Mouse (Mus musculus): ENCODE data around the gene Cald1. TPM values are rescaled to one million over a fixed set of nuclear protein-coding genes. Genes with fewer than 3 reads are reported as not detected.
A peak's percentile ranks its signal among the peaks of the same experiment; 100 is the strongest.

Cald1 gene
- polyA plus RNA-seq, 1 experiment from 2014 or later = 155 TPM

DNA sequence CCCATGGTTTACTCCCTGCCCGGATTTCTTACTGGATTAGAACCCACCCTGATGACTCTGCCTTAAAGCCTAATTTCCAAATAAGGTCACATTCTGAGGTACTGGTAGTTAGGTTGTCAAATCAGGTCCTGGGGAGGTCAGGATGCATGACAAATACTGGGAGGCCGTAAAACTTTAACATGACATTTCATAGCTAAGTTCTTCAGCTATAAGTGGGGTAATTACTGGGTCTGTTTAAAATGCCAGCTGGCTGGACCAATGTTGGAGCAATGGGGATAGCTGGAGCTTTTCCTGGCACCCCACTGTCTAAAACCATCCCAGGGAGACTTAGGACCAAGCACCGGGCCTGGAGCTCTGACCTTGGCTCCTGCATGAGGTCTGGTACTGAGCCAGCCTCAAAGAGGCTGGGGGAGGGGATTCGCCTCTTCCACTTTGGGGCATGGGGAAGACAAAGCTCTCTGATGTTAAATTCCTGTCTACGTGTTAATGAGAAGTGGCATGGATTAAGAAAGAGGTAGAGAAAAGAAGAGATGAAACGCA is 120.9 kb downstream of the Cald1 start:
- Histone ChIP-seq H3K27me3 (ENCODE audit: control insufficient read depth, insufficient read depth, low read length) (no peaks in the 10 kb centered on the region), H3K4me2 (ENCODE audit: low read depth, severe bottlenecking) (no peak overlapping the region), H3K4me1 (ENCODE audit: control insufficient read depth, insufficient read depth, low read length) (peaks cover 22% of the 10 kb centered on the region), H3K9me3 (ENCODE audit: control insufficient read depth, low read length) (no peaks in the 10 kb centered on the region), H3K9ac (ENCODE audit: low read length) (no peak overlapping the region), H3K27ac (replicated peaks; ENCODE audit: low read depth, low read length) (no peak overlapping the region), H3K4me3 (ENCODE audit: low read depth, low read length) (no peak overlapping the region), H3K36me3 (ENCODE audit: control insufficient read depth, insufficient read depth, low read length) (no peaks in the 10 kb centered on the region; the same call in 1 of the 2 replicates)
- 61% methylated on average over 6 of the region's 6 CpGs for WGBS
- ATAC-seq (ENCODE audit: insufficient number of reproducible peaks, low FRiP score, low TSS enrichment, low read depth) (no peak), DNase-seq (ENCODE audit: low spot score) (no peak)

DNA sequence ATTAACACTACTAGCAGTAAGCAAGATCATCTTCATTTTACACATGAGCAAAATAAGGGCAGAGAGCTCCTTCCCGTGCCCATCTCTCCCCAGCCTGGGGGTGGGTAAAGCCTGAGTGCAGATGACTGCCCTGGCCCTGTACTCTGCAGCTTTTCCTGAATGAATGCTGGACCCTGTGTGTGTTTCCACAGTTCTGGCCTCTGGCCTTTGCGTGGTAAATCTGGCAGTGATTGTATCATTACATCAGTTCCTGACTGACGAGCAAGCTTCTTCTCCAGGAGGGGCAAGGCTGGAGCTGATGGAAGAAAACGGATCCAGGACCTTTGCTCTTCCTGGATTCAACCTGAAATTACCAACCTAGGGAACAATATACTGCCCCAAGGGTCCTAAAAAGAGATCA is 122.1 kb downstream of the Cald1 start:
- Histone ChIP-seq H3K4me2 (ENCODE audit: low read depth, severe bottlenecking) (no peak overlapping the region), H3K4me1 (ENCODE audit: control insufficient read depth, insufficient read depth, low read length) (peaks cover 22% of the 10 kb centered on the region), H3K27ac (replicated peaks; ENCODE audit: low read depth, low read length) (no peak overlapping the region), H3K4me3 (ENCODE audit: low read depth, low read length) (no peak overlapping the region), H3K9me3 (ENCODE audit: control insufficient read depth, low read length) (no peaks in the 10 kb centered on the region), H3K9ac (ENCODE audit: low read length) (no peak overlapping the region), H3K27me3 (ENCODE audit: control insufficient read depth, insufficient read depth, low read length) (no peaks in the 10 kb centered on the region), H3K36me3 (ENCODE audit: control insufficient read depth, insufficient read depth, low read length) (no peaks in the 10 kb centered on the region; the same call in 1 of the 2 replicates)
- ATAC-seq (ENCODE audit: insufficient number of reproducible peaks, low FRiP score, low TSS enrichment, low read depth) (no peak), DNase-seq (ENCODE audit: low spot score) (no peak)
- 66% methylated on average over 4 of the region's 4 CpGs for WGBS

DNA sequence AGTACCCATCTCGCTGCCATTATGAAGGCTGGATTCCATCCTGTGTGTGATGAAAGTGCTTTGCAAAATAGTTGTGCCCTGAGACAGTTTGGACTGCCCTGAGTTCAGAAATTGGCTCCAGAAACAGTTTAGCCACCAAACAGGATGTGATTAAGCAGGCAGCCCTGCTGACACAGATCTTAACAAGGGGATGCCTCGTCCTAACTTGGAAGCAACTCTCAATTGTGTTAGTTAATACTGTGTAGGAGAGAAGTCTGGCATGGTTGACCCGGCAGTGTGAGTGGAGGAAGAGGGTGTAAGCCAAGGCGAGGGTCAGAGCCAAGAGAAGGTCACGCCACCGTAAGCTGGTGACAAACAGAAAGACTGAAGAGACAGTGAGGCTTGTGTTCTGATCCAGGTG is 123.4 kb downstream of the Cald1 start:
- H3K9ac ChIP-seq (ENCODE audit: low read length) = no peak overlapping the region
- H3K9me3 ChIP-seq (ENCODE audit: control insufficient read depth, low read length) = no peaks in the 10 kb centered on the region
- ATAC-seq (ENCODE audit: insufficient number of reproducible peaks, low FRiP score, low TSS enrichment, low read depth) (no peak), DNase-seq (ENCODE audit: low spot score) (no peak)
- no peaks in the 10 kb centered on the region for H3K36me3 ChIP-seq (ENCODE audit: control insufficient read depth, insufficient read depth, low read length)
- H3K4me2 ChIP-seq (ENCODE audit: low read depth, severe bottlenecking) = no peak overlapping the region
- no peak overlapping the region for H3K4me3 ChIP-seq (ENCODE audit: low read depth, low read length)
- no peak overlapping the region for H3K27ac ChIP-seq (replicated peaks; ENCODE audit: low read depth, low read length)
- H3K27me3 ChIP-seq (ENCODE audit: control insufficient read depth, insufficient read depth, low read length) = no peaks in the 10 kb centered on the region
- WGBS = 68% methylated on average over 6 of the region's 6 CpGs
- H3K4me1 ChIP-seq (ENCODE audit: control insufficient read depth, insufficient read depth, low read length) = peaks cover 29% of the 10 kb centered on the region

DNA sequence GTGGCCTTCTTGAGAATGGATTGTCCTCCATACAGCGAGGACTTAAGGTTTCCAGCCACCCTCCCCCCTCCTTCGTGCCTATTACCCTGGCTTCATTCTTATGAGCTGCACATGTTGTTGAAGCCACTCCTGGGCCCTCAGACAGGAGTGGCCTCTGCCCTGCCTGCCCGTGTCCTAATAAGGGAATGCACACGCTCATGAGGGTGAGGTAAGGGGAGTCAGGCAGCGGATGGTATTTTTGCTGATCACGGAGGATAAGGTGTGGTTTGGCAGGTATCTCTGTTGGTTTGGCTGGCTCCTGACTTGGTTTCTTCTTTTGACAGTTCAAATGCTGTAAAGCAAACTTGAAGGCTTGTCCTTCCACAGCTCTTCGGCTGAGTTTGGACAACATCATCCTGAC is 124.4 kb downstream of the Cald1 start:
- 61% methylated on average over 7 of the region's 7 CpGs for WGBS
- Histone ChIP-seq H3K36me3 (ENCODE audit: control insufficient read depth, insufficient read depth, low read length) (no peaks in the 10 kb centered on the region), H3K4me1 (ENCODE audit: control insufficient read depth, insufficient read depth, low read length) (peaks cover 31% of the 10 kb centered on the region), H3K4me2 (ENCODE audit: low read depth, severe bottlenecking) (no peak overlapping the region), H3K27me3 (ENCODE audit: control insufficient read depth, insufficient read depth, low read length) (no peaks in the 10 kb centered on the region), H3K4me3 (ENCODE audit: low read depth, low read length) (no peak overlapping the region), H3K27ac (replicated peaks; ENCODE audit: low read depth, low read length) (no peak overlapping the region), H3K9me3 (ENCODE audit: control insufficient read depth, low read length) (no peaks in the 10 kb centered on the region), H3K9ac (ENCODE audit: low read length) (no peak overlapping the region)
- no peak for ATAC-seq (ENCODE audit: insufficient number of reproducible peaks, low FRiP score, low TSS enrichment, low read depth)
- no peak for DNase-seq (ENCODE audit: low spot score)

DNA sequence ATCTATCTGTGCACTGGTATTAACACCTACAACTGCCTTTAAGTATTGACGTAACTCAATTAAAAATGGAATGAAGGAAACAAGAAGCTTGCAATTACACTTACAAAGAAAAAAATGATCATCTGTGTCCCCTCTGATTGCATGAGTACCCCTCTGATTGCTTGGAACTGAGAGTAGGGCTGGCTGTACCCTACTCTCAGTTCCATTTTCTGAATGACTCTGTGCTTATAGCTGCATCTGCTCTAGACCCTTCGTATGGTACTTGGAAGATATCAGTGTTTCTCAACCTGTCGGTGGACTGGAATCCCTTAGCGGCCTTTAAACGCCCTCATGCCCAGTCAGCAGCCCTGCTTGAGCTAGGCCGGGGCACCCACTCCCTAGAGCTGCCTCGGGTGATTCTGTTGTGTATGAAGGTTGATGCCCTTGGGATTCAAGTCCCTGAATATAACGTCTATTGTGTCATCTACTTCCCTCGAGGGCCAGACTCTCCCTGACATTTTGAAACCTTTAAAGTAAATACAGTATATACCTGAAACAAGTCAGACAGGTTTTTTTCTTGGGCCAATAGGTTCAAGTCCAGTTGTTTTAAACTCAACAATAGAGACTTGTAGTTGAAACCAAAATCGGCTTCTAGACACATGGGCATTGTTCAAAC is 125.1 kb downstream of the Cald1 start:
- WGBS = 93% methylated on average over 10 of the region's 10 CpGs
- Histone ChIP-seq H3K4me2 (ENCODE audit: low read depth, severe bottlenecking) (no peak overlapping the region), H3K4me3 (ENCODE audit: low read depth, low read length) (no peak overlapping the region), H3K9me3 (ENCODE audit: control insufficient read depth, low read length) (no peaks in the 10 kb centered on the region), H3K27ac (replicated peaks; ENCODE audit: low read depth, low read length) (no peak overlapping the region), H3K36me3 (ENCODE audit: control insufficient read depth, insufficient read depth, low read length) (no peaks in the 10 kb centered on the region), H3K9ac (ENCODE audit: low read length) (no peak overlapping the region), H3K27me3 (ENCODE audit: control insufficient read depth, insufficient read depth, low read length) (no peaks in the 10 kb centered on the region), H3K4me1 (ENCODE audit: control insufficient read depth, insufficient read depth, low read length) (peaks cover 29% of the 10 kb centered on the region)
- DNase-seq (ENCODE audit: low spot score) (no peak), ATAC-seq (ENCODE audit: insufficient number of reproducible peaks, low FRiP score, low TSS enrichment, low read depth) (no peak)

DNA sequence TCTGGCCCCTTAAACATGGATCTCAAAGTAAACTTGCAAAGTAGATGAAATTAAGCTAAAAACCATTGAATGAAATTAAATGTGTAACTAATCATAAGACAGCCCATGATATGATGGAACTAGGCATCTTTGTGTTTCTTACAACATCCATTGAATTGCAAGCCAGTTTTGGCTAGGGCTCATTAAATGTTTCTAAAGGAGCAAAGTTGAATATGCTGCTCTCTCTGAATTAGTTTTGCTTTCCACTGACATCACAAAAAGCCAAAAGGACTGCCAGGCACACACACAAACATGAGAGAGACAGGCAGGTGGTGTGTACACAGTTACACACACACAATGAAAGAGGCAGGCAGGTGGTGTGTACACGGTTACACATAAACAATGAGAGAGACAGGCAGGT is 127.4 kb downstream of the Cald1 start:
- no peaks in the 10 kb centered on the region for H3K27me3 ChIP-seq (ENCODE audit: control insufficient read depth, insufficient read depth, low read length)
- H3K4me1 ChIP-seq (ENCODE audit: control insufficient read depth, insufficient read depth, low read length) = peaks cover 40% of the 10 kb centered on the region
- H3K27ac ChIP-seq (replicated peaks; ENCODE audit: low read depth, low read length) = no peak overlapping the region
- 76% methylated on average over 1 of the region's 1 CpGs for WGBS
- H3K4me3 ChIP-seq (ENCODE audit: low read depth, low read length) = no peak overlapping the region
- H3K9me3 ChIP-seq (ENCODE audit: control insufficient read depth, low read length) = no peaks in the 10 kb centered on the region
- H3K36me3 ChIP-seq (ENCODE audit: control insufficient read depth, insufficient read depth, low read length) = no peaks in the 10 kb centered on the region
- DNase-seq (ENCODE audit: low spot score) (no peak), ATAC-seq (ENCODE audit: insufficient number of reproducible peaks, low FRiP score, low TSS enrichment, low read depth) (no peak)
- H3K4me2 ChIP-seq (ENCODE audit: low read depth, severe bottlenecking) = no peak overlapping the region
- no peak overlapping the region for H3K9ac ChIP-seq (ENCODE audit: low read length)

DNA sequence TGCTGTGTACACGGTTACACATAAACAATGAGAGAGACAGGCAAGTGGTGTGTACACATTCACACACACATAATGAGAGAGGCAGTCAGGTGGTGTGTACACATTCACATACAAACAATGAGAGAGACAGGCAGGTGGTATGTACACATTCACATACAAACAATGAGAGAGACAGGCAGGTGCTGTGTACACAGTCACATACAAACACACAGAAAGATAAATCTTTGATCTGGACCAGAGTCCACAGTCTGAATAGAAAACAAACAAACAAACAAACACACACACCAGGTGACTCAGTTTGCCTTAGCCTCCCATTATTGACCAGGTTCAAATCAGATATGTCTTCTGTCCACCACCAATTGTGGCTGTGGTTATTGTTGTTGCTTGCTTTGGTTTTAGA is 127.8 kb downstream of the Cald1 start:
- no peak overlapping the region for H3K4me3 ChIP-seq (ENCODE audit: low read depth, low read length)
- no peak overlapping the region for H3K4me2 ChIP-seq (ENCODE audit: low read depth, severe bottlenecking)
- ATAC-seq (ENCODE audit: insufficient number of reproducible peaks, low FRiP score, low TSS enrichment, low read depth) (no peak), DNase-seq (ENCODE audit: low spot score) (no peak)
- H3K27me3 ChIP-seq (ENCODE audit: control insufficient read depth, insufficient read depth, low read length) = no peaks in the 10 kb centered on the region
- WGBS = 82% methylated on average over 1 of the region's 1 CpGs
- peaks cover 44% of the 10 kb centered on the region for H3K4me1 ChIP-seq (ENCODE audit: control insufficient read depth, insufficient read depth, low read length)
- no peak overlapping the region for H3K9ac ChIP-seq (ENCODE audit: low read length)
- H3K9me3 ChIP-seq (ENCODE audit: control insufficient read depth, low read length) = no peaks in the 10 kb centered on the region
- no peak overlapping the region for H3K27ac ChIP-seq (replicated peaks; ENCODE audit: low read depth, low read length)
- no peaks in the 10 kb centered on the region for H3K36me3 ChIP-seq (ENCODE audit: control insufficient read depth, insufficient read depth, low read length)

DNA sequence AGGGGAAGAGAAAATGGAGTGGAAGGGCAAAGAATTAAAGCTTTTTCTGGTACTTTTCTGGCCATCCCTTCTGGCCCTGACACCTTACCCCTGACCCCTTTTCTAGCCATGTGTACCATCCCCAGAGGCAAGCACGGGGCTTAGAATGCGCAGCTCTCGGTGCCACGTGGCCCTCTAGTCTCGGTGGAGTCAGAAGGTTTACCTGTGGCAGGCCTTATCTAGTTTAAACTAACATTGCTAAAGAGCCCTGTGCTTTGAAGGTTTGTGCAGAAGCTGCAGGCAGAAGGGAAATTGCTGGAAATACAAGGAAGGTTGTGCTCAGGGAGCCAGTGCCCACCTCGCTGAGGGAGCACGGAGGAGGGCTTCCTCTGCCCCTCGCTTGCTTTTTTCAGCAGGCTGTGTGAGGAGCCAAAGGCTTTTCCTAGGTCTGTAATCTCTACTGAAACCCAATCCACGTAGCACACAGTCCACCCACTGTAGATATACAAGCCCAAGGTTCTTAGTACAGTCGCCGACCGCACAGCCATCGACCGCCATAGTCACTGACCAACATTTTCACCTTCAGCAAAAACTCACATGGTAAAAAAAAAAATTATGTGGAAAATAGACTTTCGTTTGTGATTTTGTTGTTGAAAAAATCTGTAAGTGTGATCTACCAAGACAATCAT is 129.2 kb downstream of the Cald1 start:
- DNase-seq (ENCODE audit: low spot score) (no peak), ATAC-seq (ENCODE audit: insufficient number of reproducible peaks, low FRiP score, low TSS enrichment, low read depth) (no peak)
- H3K27me3 ChIP-seq (ENCODE audit: control insufficient read depth, insufficient read depth, low read length) = no peaks in the 10 kb centered on the region
- no peak overlapping the region for H3K9ac ChIP-seq (ENCODE audit: low read length)
- no peak overlapping the region for H3K4me2 ChIP-seq (ENCODE audit: low read depth, severe bottlenecking)
- H3K36me3 ChIP-seq (ENCODE audit: control insufficient read depth, insufficient read depth, low read length) = no peaks in the 10 kb centered on the region
- H3K27ac ChIP-seq (replicated peaks; ENCODE audit: low read depth, low read length) = 0 out of 2 replicates have a peak overlapping the region, but pooled peaks have one; percentile 21
- H3K9me3 ChIP-seq (ENCODE audit: control insufficient read depth, low read length) = no peaks in the 10 kb centered on the region
- 85% methylated on average over 15 of the region's 15 CpGs for WGBS
- H3K4me3 ChIP-seq (ENCODE audit: low read depth, low read length) = no peak overlapping the region
- peaks cover 47% of the 10 kb centered on the region for H3K4me1 ChIP-seq (ENCODE audit: control insufficient read depth, insufficient read depth, low read length)
